Mouse (Mus musculus) hindbrain, embryonic 16.5 days (tissue): Measurements from ENCODE around the gene Tfdp2. TPM values are rescaled to one million over a fixed set of nuclear protein-coding genes. Genes with fewer than 3 reads are reported as not detected.

Experiments
- ATAC-seq: fragments of 200-750 bp; cut with Nextera tagmentation; 2 replicates; pipeline ENCODE4 v1.8.0; 2017; ENCODE audit warnings: moderate TSS enrichment, moderate library complexity
- H3K27ac ChIP-seq: fragments of 300-500 bp; sonication (generic); 2 replicates; pipeline ENCODE4 v1.5.1; 2014; ENCODE audit warnings: low read depth, mild to moderate bottlenecking, control low read depth, low read length, moderate library complexity
- H3K27me3 ChIP-seq: fragments of 300-500 bp; sonication (generic); replicated peaks from 2 replicates; pipeline ENCODE4 v1.6.1; 2014; ENCODE audit warnings: low read length; ENCODE audit not compliant: control insufficient read depth, insufficient read depth
- H3K36me3 ChIP-seq: fragments of 300-500 bp; sonication (generic); 2 replicates; pipeline ENCODE4 v1.6.1; 2014; ENCODE audit warnings: mild to moderate bottlenecking, low read length, moderate library complexity, mixed read lengths; ENCODE audit not compliant: control insufficient read depth, insufficient read depth
- H3K4me1 ChIP-seq: fragments of 300-500 bp; sonication (generic); 2 replicates; pipeline ENCODE4 v1.6.1; 2014; ENCODE audit warnings: low read depth, low read length; ENCODE audit not compliant: control insufficient read depth, insufficient read depth
- H3K4me2 ChIP-seq: fragments of 300-500 bp; sonication (generic); 2 replicates; pipeline ENCODE4 v1.6.1; 2014; ENCODE audit warnings: mild to moderate bottlenecking, low read length, control low read depth, moderate library complexity
- H3K4me3 ChIP-seq: fragments of 300-500 bp; sonication (generic); 2 replicates; pipeline ENCODE4 v1.5.1; 2014; ENCODE audit warnings: mild to moderate bottlenecking, low read length, control low read depth, moderate library complexity
- H3K9ac ChIP-seq: fragments of 300-500 bp; sonication (generic); 2 replicates; pipeline ENCODE4 v1.6.1; 2014; ENCODE audit warnings: low read depth, mild to moderate bottlenecking, control low read depth, low read length, moderate library complexity
- H3K9me3 ChIP-seq: fragments of 300-500 bp; sonication (generic); 2 replicates; pipeline ENCODE4 v1.6.1; 2014; ENCODE audit warnings: mild to moderate bottlenecking, low read length, moderate library complexity; ENCODE audit not compliant: control insufficient read depth
- WGBS: fragments of 180-500 bp; shearing (Covaris S2); extraction: QIAGEN DNeasy Blood & Tissue Kit; methylation state at CpG from one replicate; pipeline ENCODE4 v1.1.7; 2014; 5-methylcytosine and 5-hydroxymethylcytosine counted together
- polyA plus RNA-seq: library from polyadenylated mRNA; unstranded; fragments of >200 nt; fragmentation: Nextera tagmentation; extraction: Ambion mirVana; gene quantifications from 2 replicates; pipeline ENCODE4 v1.2.1, GENCODE M21; 2015

Tfdp2 gene
- polyA plus RNA-seq, 1 experiment from 2014 or later, result 14.9 TPM

DNA sequence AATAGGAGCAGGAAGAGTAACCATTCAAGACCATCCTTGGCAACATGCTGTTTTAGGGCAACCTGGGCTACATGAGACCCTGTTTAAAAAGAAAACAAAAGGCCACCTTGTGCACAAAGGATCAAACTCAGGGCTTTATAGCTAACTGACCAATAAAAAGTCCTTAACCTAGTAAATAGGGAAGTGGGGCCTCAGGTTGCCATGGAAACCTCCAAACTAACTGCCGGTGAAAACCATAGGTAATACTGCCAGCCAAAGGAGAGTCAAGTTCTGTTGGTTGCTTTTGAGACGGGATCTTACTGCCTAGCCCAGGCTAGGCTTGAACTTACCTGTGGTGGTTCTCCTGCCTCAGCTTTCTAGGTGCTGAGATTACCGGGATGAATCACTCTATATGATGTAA is 25.5 kb upstream of the Tfdp2 start:
- H3K4me1 ChIP-seq, result no peaks in the 10 kb centered on the region

DNA sequence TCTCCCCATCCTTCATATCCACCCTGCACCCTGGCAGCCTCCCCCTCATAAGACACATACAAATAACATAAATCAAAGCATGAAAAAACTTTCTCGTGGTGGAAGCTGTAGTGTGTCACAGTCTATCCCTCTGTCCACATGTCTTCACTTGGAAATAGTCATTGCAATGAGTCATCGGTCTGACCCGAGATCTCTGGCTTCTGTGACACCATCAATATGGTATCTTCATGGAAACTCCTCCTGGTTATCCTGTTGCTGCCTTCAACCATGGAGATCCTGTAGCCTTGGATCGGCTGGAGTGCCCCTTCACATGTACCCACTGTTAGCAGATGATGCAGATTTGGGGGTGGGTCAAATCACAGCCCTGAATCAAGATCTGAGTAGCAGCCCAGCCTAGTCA is 11.2 kb upstream of the Tfdp2 start:
- Histone ChIP-seq H3K9me3 (no peaks in the 10 kb centered on the region), H3K4me3 (no peak overlapping the region), H3K9ac (no peak overlapping the region), H3K4me2 (no peak overlapping the region), H3K27ac (no peak overlapping the region), H3K4me1 (no peaks in the 10 kb centered on the region), H3K36me3 (0 out of 2 replicates have a peak, but pooled peaks cover 2% of the 10 kb centered on the region), H3K27me3 (no peaks in the 10 kb centered on the region)
- no peak for ATAC-seq
- WGBS, result 92% methylated on average over 4 of the region's 4 CpGs

More for the DNA sequence above, 25.5 kb upstream of the Tfdp2 start:
- Histone ChIP-seq H3K9me3 (no peaks in the 10 kb centered on the region), H3K4me3 (no peak overlapping the region), H3K27me3 (no peaks in the 10 kb centered on the region), H3K36me3 (no peaks in the 10 kb centered on the region), H3K27ac (no peak overlapping the region), H3K4me2 (no peak overlapping the region), H3K9ac (no peak overlapping the region)
- 72% methylated on average over 3 of the region's 3 CpGs for WGBS
- no peak for ATAC-seq

DNA sequence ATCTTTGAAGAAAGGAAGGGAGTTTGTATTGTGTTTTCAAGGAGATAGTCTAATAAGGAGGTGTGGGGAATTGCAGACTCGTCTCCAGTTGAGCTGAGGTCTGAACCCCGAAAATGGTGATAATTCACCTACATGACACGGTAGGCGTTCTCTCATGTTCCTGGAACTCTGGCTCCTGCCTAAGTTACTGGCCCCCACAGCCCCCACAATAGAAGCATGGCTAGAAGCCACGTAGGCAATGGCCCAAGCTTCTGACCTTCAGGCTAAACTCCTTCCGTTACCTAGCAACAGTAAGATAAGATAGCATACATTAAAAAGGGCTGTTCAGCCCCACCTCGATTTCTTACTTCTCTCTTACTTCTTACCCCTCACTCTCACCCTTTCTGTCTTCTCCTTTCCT is 9.4 kb upstream of the Tfdp2 start:
- Histone ChIP-seq H3K4me1 (no peaks in the 10 kb centered on the region), H3K4me2 (no peak overlapping the region), H3K4me3 (no peak overlapping the region), H3K9me3 (no peaks in the 10 kb centered on the region), H3K27ac (no peak overlapping the region), H3K27me3 (no peaks in the 10 kb centered on the region), H3K9ac (no peak overlapping the region), H3K36me3 (0 out of 2 replicates have a peak, but pooled peaks cover 2% of the 10 kb centered on the region)
- WGBS, result 71% methylated on average over 7 of the region's 7 CpGs
- no peak for ATAC-seq

DNA sequence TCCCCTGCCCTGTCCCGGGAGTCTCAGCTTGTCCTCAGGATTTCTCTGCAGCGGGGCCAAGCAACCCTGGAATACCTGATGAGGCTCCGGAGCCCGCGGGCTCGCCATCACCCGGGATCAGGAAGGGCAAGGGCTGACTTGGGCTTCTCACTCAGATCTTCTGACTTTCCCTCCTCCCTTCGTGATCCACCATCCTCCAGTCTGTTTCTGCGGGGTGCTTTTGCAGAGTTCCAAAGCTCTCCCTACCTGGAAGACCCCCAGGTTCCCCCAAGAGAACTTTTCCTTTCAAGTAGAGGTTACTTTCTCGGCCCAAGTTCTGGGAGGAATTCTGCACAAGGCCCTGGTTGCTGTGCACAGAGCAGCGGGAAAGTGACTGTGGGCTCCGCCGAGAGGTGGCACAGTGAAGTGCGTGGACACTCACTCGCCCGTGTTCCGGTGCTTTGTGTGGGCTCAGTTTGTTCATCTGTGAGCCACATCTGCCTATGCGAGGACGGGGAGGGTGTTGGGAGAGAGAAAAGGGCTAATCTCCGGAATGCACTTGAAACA is 634 bp downstream of the Tfdp2 start:
- under 1% methylated on average over 20 of the region's 20 CpGs for WGBS
- peak; percentile 34; the same call in 1 of the 2 replicates for ATAC-seq
- Histone ChIP-seq H3K9me3 (no peaks in the 10 kb centered on the region), H3K27ac (peak overlapping the region; percentile 73; the same call in 1 of the 2 replicates), H3K36me3 (no peaks in the 10 kb centered on the region), H3K4me1 (peaks cover 13% of the 10 kb centered on the region), H3K4me2 (peak overlapping the region; percentile 74), H3K27me3 (no peaks in the 10 kb centered on the region), H3K4me3 (peak overlapping the region; percentile 74), H3K9ac (peak overlapping the region; percentile 63)

DNA sequence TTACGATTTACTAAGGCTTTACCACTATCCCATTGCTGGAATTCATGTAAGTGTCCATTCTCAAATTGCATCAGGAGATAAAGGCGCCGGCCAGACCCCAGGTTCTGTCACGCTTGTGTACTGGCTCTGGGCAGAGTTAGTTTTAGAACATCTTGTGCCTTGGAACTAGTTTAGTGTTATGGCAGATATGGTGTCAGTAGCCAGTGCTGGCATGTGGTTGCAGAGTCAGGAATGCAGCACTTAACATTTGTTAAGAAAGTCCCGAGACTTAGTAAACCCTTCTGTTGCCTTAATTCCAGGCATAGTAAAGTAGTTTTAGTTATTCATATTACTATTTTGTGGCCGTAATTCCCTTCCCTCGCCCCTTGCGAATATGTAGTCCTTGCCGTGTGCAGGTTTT is 1.7 kb downstream of the Tfdp2 start:
- Histone ChIP-seq H3K4me1 (peaks cover 13% of the 10 kb centered on the region), H3K9me3 (no peaks in the 10 kb centered on the region), H3K27me3 (no peaks in the 10 kb centered on the region), H3K9ac (no peak overlapping the region), H3K27ac (no peak overlapping the region), H3K4me3 (no peak overlapping the region), H3K36me3 (no peaks in the 10 kb centered on the region), H3K4me2 (no peak overlapping the region; the same call in 1 of the 2 replicates)
- no peak for ATAC-seq
- WGBS, result 75% methylated on average over 9 of the region's 9 CpGs

DNA sequence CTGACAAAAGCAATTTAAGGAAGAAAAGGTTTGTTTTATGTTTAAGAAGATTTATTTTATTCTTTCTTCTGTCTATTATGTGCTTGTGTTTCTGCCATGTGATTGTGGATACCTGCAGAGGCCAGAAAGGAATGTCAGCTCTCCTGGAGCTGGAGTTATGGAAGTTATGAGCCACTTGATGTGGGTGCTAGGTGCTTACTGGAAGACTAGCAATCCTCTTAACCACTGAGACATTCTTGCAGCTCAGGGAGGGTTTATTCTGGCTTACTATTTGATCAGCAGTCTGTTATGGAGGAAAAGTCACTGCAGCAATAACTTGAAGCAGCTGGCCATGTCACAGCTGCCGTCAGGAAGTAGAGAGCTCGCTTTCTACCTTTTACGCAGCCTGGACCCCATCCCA is 7.6 kb downstream of the Tfdp2 start:
- H3K9ac ChIP-seq, result no peak overlapping the region
- no peaks in the 10 kb centered on the region for H3K9me3 ChIP-seq
- H3K4me2 ChIP-seq, result no peak overlapping the region
- no peaks in the 10 kb centered on the region for H3K36me3 ChIP-seq
- H3K27ac ChIP-seq, result no peak overlapping the region
- H3K4me3 ChIP-seq, result no peak overlapping the region
- H3K27me3 ChIP-seq, result no peaks in the 10 kb centered on the region
- 95% methylated on average over 3 of the region's 3 CpGs for WGBS
- H3K4me1 ChIP-seq, result no peaks in the 10 kb centered on the region
- ATAC-seq, result no peak

DNA sequence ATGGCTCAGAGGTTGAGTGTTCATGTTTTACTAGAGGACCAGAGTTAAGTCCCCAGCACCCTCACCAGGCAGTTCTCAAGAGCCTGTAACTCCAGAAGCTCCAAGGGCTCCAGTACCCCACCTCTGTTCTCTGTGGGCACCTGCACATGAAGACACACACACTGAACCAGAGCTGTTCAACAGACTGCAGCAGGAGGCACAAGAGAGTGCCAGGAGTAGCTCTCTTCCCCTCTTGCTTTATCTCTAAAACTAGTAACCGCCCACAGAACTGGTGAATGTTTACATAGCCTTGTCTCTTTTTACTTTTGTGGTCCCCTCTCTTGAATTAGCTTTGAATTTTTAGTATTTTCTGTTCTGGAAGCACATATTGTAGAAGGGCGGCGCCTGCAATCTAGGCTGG is 11.4 kb downstream of the Tfdp2 start:
- Histone ChIP-seq H3K4me1 (no peaks in the 10 kb centered on the region), H3K36me3 (no peaks in the 10 kb centered on the region), H3K27me3 (no peaks in the 10 kb centered on the region), H3K9me3 (no peaks in the 10 kb centered on the region), H3K9ac (no peak overlapping the region), H3K4me3 (no peak overlapping the region), H3K4me2 (no peak overlapping the region), H3K27ac (no peak overlapping the region)
- no peak for ATAC-seq
- WGBS, result 100% methylated on average over 3 of the region's 3 CpGs

DNA sequence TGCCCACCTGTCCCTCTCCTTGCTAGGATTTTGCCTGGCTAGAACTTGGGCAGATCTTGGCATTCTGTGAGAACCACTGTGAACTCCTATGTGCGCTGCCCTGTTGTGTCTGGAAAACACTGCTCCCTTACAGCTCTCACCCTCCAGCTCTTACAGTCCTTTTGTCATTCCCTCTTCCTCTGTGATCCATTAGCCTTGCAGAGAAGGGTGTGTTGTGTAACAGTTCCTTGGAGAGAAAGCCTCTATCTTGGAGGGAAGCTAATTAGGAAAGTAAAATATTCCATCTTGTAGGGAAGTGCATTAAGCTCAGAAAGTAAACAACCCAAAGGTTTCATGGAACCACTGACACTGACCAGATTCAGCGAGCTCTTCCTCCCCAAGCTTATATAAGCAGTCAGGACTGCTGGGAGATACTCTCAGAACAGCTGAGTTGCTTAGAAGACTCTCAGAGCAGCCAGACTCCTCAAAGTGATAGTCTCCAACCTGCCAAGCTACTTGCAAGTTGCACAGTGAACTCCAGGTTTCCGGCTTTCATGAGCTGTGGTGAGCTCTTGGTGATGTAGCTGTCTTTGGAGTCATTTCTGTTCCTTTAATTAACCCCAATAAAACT is 17.1 kb downstream of the Tfdp2 start:
- Histone ChIP-seq H3K9me3 (no peaks in the 10 kb centered on the region), H3K36me3 (no peaks in the 10 kb centered on the region), H3K27ac (no peak overlapping the region), H3K27me3 (no peaks in the 10 kb centered on the region), H3K4me1 (no peaks in the 10 kb centered on the region), H3K4me2 (no peak overlapping the region), H3K4me3 (no peak overlapping the region), H3K9ac (no peak overlapping the region)
- WGBS, result 97% methylated on average over 3 of the region's 3 CpGs
- ATAC-seq, result no peak

DNA sequence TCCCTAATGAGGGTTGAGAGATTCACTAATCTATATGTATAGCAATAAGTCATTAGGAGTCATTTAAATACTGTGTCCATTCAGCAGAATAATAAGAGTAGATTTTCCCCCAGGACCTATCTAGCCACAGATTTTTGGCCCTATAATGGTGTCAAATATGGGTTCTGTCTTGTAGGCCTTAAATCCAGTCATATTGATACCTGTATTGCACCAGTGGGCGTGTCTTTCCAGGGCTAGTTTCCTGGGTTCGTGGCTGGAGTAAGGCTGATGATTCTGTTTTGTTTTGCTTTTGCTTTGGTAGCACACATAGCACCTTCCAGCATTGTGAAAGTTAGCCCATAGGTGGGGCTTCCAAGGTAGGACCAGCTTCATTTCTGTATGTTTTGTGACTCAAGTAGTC is 18.1 kb downstream of the Tfdp2 start:
- Histone ChIP-seq H3K36me3 (no peaks in the 10 kb centered on the region), H3K27ac (no peak overlapping the region), H3K9me3 (no peaks in the 10 kb centered on the region), H3K27me3 (no peaks in the 10 kb centered on the region), H3K9ac (no peak overlapping the region), H3K4me1 (no peaks in the 10 kb centered on the region), H3K4me3 (no peak overlapping the region), H3K4me2 (no peak overlapping the region)
- no peak for ATAC-seq
- WGBS, result 90% methylated on average over 2 of the region's 2 CpGs
